Mouse (Mus musculus) ES-E14 (cell line): ENCODE data around the gene Polm.

Experiments used
- CHD2 ChIP-seq: IDR thresholded peaks from 2 replicates; pipeline ENCODE4 v1.6.1; 2014; ENCODE audit warnings: mild to moderate bottlenecking, low read depth, low read length, inconsistent platforms
- ZNF384 ChIP-seq: IDR thresholded peaks from 2 replicates; pipeline ENCODE4 v1.6.1; 2012; ENCODE audit warnings: low read depth, low read length, inconsistent platforms

- TF ChIP-seq ZNF384 (no peak), CHD2 (no peak)
These were observed 30.5 kb upstream of the Polm start for GRCm38 (mm10) chr11:5868324-5868723.
